Mouse (Mus musculus): ENCODE measurements around the gene Pknox2. TPM values are rescaled to one million over a fixed set of nuclear protein-coding genes. Genes with fewer than 3 reads are reported as not detected.

Pknox2 gene
- polyA plus RNA-seq, 1 experiment from 2014 or later = 0.18 TPM

- Histone ChIP-seq H3K36me3 (replicated peaks; ENCODE audit: insufficient read depth, low read length) (no peaks in the 10 kb centered on the region), H3K27ac (ENCODE audit: low read depth) (no peak overlapping the region), H3K4me3 (ENCODE audit: low read depth, low read length) (no peak overlapping the region), H3K27me3 (ENCODE audit: insufficient read depth, low read length) (no peaks in the 10 kb centered on the region), H3K4me1 (ENCODE audit: insufficient read depth) (peaks cover 6% of the 10 kb centered on the region; the same call in 1 of the 2 replicates), H3K4me2 (ENCODE audit: low read depth, low read length) (no peak overlapping the region), H3K9ac (replicated peaks) (no peak overlapping the region), H3K9me3 (ENCODE audit: low read length) (no peaks in the 10 kb centered on the region)
- ATAC-seq (no peak), DNase-seq (no peak)
- no peak for TF ChIP-seq EP300 (IDR thresholded peaks at IDR 0.05; ENCODE audit: low read depth)
- TF ChIP-seq CTCF (IDR thresholded peaks at IDR 0.05; ENCODE audit: low read depth) = no peak
- WGBS (ENCODE audit: insufficient replicate concordance) = 83% methylated on average over 4 of the region's 4 CpGs
Measured at GRCm38 (mm10) chr9:37051669-37052068, 95.5 kb downstream of the Pknox2 start.

GRCm38 (mm10) chr9:37047490-37047889 lies 99.7 kb downstream of the Pknox2 start:
- Histone ChIP-seq H3K9ac (replicated peaks) (no peak overlapping the region), H3K27me3 (ENCODE audit: insufficient read depth, low read length) (no peaks in the 10 kb centered on the region), H3K36me3 (replicated peaks; ENCODE audit: insufficient read depth, low read length) (no peaks in the 10 kb centered on the region), H3K4me3 (ENCODE audit: low read depth, low read length) (no peak overlapping the region), H3K27ac (ENCODE audit: low read depth) (no peak overlapping the region), H3K4me1 (ENCODE audit: insufficient read depth) (no peaks in the 10 kb centered on the region), H3K9me3 (ENCODE audit: low read length) (no peaks in the 10 kb centered on the region), H3K4me2 (ENCODE audit: low read depth, low read length) (no peak overlapping the region)
- WGBS (ENCODE audit: insufficient replicate concordance) = 62% methylated on average over 5 of the region's 5 CpGs
- ATAC-seq = no peak
- TF ChIP-seq EP300 (IDR thresholded peaks at IDR 0.05; ENCODE audit: low read depth) (no peak), CTCF (IDR thresholded peaks at IDR 0.05; ENCODE audit: low read depth) (no peak)
- DNase-seq = no peak

DNA sequence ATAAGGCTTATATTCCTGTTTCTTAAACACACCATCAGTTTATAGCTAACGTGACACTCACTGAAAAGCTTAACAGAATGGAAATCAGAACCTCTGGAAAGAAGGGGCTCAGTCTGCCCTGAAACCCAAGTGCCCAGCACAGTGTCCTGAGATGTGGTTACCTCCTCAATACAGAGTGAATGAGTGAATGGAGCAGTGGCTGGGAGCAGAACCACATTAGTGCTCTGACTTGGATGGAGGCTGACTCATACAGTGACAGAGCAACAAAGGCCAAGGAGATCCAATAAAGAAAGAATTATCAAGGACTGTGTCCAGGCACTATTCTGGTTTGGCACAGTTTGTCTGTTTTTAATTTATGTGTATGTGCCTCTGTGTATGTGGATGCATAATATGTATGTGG lies 101.3 kb downstream of the Pknox2 start:
- Histone ChIP-seq H3K9me3 (ENCODE audit: low read length) (no peaks in the 10 kb centered on the region), H3K27me3 (ENCODE audit: insufficient read depth, low read length) (no peaks in the 10 kb centered on the region), H3K4me2 (ENCODE audit: low read depth, low read length) (no peak overlapping the region), H3K4me3 (ENCODE audit: low read depth, low read length) (no peak overlapping the region), H3K27ac (ENCODE audit: low read depth) (no peak overlapping the region), H3K4me1 (ENCODE audit: insufficient read depth) (no peaks in the 10 kb centered on the region), H3K9ac (replicated peaks) (no peak overlapping the region), H3K36me3 (replicated peaks; ENCODE audit: insufficient read depth, low read length) (no peaks in the 10 kb centered on the region)
- TF ChIP-seq EP300 (IDR thresholded peaks at IDR 0.05; ENCODE audit: low read depth) = no peak
- TF ChIP-seq CTCF (IDR thresholded peaks at IDR 0.05; ENCODE audit: low read depth) = no peak
- 74% methylated on average over 1 of the region's 1 CpGs for WGBS (ENCODE audit: insufficient replicate concordance)
- DNase-seq (no peak), ATAC-seq (no peak)

GRCm38 (mm10) chr9:37044165-37044564 lies 103.0 kb downstream of the Pknox2 start:
- no peak for ATAC-seq
- Histone ChIP-seq H3K9ac (replicated peaks) (no peak overlapping the region), H3K4me1 (ENCODE audit: insufficient read depth) (no peaks in the 10 kb centered on the region), H3K27ac (ENCODE audit: low read depth) (no peak overlapping the region), H3K27me3 (ENCODE audit: insufficient read depth, low read length) (no peaks in the 10 kb centered on the region), H3K9me3 (ENCODE audit: low read length) (no peaks in the 10 kb centered on the region), H3K36me3 (replicated peaks; ENCODE audit: insufficient read depth, low read length) (no peaks in the 10 kb centered on the region), H3K4me2 (ENCODE audit: low read depth, low read length) (no peak overlapping the region), H3K4me3 (ENCODE audit: low read depth, low read length) (no peak overlapping the region)
- WGBS (ENCODE audit: insufficient replicate concordance) = 63% methylated on average over 1 of the region's 1 CpGs
- TF ChIP-seq EP300 (IDR thresholded peaks at IDR 0.05; ENCODE audit: low read depth) (no peak), CTCF (IDR thresholded peaks at IDR 0.05; ENCODE audit: low read depth) (no peak)
- DNase-seq = no peak

GRCm38 (mm10) chr9:37038859-37039258 lies 108.3 kb downstream of the Pknox2 start:
- TF ChIP-seq EP300 (IDR thresholded peaks at IDR 0.05; ENCODE audit: low read depth) (no peak), CTCF (IDR thresholded peaks at IDR 0.05; ENCODE audit: low read depth) (no peak)
- no peak for ATAC-seq
- Histone ChIP-seq H3K9me3 (ENCODE audit: low read length) (no peaks in the 10 kb centered on the region), H3K27ac (ENCODE audit: low read depth) (no peak overlapping the region), H3K36me3 (replicated peaks; ENCODE audit: insufficient read depth, low read length) (no peaks in the 10 kb centered on the region), H3K4me3 (ENCODE audit: low read depth, low read length) (no peak overlapping the region), H3K9ac (replicated peaks) (no peak overlapping the region), H3K27me3 (ENCODE audit: insufficient read depth, low read length) (no peaks in the 10 kb centered on the region), H3K4me1 (ENCODE audit: insufficient read depth) (no peaks in the 10 kb centered on the region), H3K4me2 (ENCODE audit: low read depth, low read length) (no peak overlapping the region)
- 89% methylated on average over 3 of the region's 3 CpGs for WGBS (ENCODE audit: insufficient replicate concordance)
- DNase-seq = no peak

GRCm38 (mm10) chr9:37038445-37038844 lies 108.8 kb downstream of the Pknox2 start:
- ATAC-seq (no peak), DNase-seq (no peak)
- Histone ChIP-seq H3K4me1 (ENCODE audit: insufficient read depth) (no peaks in the 10 kb centered on the region), H3K27ac (ENCODE audit: low read depth) (no peak overlapping the region), H3K9me3 (ENCODE audit: low read length) (no peaks in the 10 kb centered on the region), H3K27me3 (ENCODE audit: insufficient read depth, low read length) (no peaks in the 10 kb centered on the region), H3K4me3 (ENCODE audit: low read depth, low read length) (no peak overlapping the region), H3K9ac (replicated peaks) (no peak overlapping the region), H3K4me2 (ENCODE audit: low read depth, low read length) (no peak overlapping the region), H3K36me3 (replicated peaks; ENCODE audit: insufficient read depth, low read length) (no peaks in the 10 kb centered on the region)
- TF ChIP-seq EP300 (IDR thresholded peaks at IDR 0.05; ENCODE audit: low read depth) = no peak
- TF ChIP-seq CTCF (IDR thresholded peaks at IDR 0.05; ENCODE audit: low read depth) = no peak
- 61% methylated on average over 7 of the region's 7 CpGs for WGBS (ENCODE audit: insufficient replicate concordance)

- ATAC-seq = no peak
- no peak for DNase-seq
- TF ChIP-seq CTCF (IDR thresholded peaks at IDR 0.05; ENCODE audit: low read depth) (no peak), EP300 (IDR thresholded peaks at IDR 0.05; ENCODE audit: low read depth) (no peak)
Measured at GRCm38 (mm10) chr9:37037405-37037804, 109.8 kb downstream of the Pknox2 start.

More at GRCm38 (mm10) chr9:37037405-37037804, 109.8 kb downstream of the Pknox2 start:
- no peaks in the 10 kb centered on the region for H3K4me1 ChIP-seq (ENCODE audit: insufficient read depth)
- no peaks in the 10 kb centered on the region for H3K27me3 ChIP-seq (ENCODE audit: insufficient read depth, low read length)
- H3K9me3 ChIP-seq (ENCODE audit: low read length) = no peaks in the 10 kb centered on the region
- 69% methylated on average over 12 of the region's 12 CpGs for WGBS (ENCODE audit: insufficient replicate concordance)
- no peak overlapping the region for H3K4me2 ChIP-seq (ENCODE audit: low read depth, low read length)
- no peak overlapping the region for H3K9ac ChIP-seq (replicated peaks)
- no peak overlapping the region for H3K27ac ChIP-seq (ENCODE audit: low read depth)
- H3K36me3 ChIP-seq (replicated peaks; ENCODE audit: insufficient read depth, low read length) = no peaks in the 10 kb centered on the region
- no peak overlapping the region for H3K4me3 ChIP-seq (ENCODE audit: low read depth, low read length)

Measured in liver, postnatal 0 days (tissue).